Mouse (Mus musculus) liver, postnatal 0 days (tissue): Measurements from ENCODE around the gene Otx1. TPM values are rescaled to one million over a fixed set of nuclear protein-coding genes. Genes with fewer than 3 reads are reported as not detected.

ENCODE experiments used
- ATAC-seq: fragments of 200-750 bp; cut with Nextera tagmentation; 2 replicates; pipeline ENCODE4 v1.8.0; 2017; ENCODE audit warnings: mild to moderate bottlenecking, moderate library complexity
- DNase-seq: peaks from one replicate; pipeline ENCODE4 v3.0.0-alpha.2; 2016
- H3K27ac ChIP-seq: fragments of 300-500 bp; sonication (generic); 2 replicates; pipeline ENCODE4 v1.5.1; 2014; ENCODE audit warnings: antibody characterized with exemption, moderate library complexity, mild to moderate bottlenecking, low read depth
- H3K27me3 ChIP-seq: fragments of 300-500 bp; sonication (generic); 2 replicates; pipeline ENCODE4 v1.6.1; 2014; ENCODE audit warnings: low read length, control low read depth, mixed read lengths; ENCODE audit not compliant: insufficient read depth
- H3K36me3 ChIP-seq: fragments of 300-500 bp; sonication (generic); replicated peaks from 2 replicates; pipeline ENCODE4 v1.6.1; 2014; ENCODE audit warnings: mild to moderate bottlenecking, control low read depth, low read length, moderate library complexity, mixed read lengths; ENCODE audit not compliant: insufficient read depth
- H3K4me1 ChIP-seq: fragments of 300-500 bp; sonication (generic); 2 replicates; pipeline ENCODE4 v1.6.1; 2014; ENCODE audit warnings: antibody characterized with exemption, mild to moderate bottlenecking, control low read depth; ENCODE audit not compliant: insufficient read depth
- H3K4me2 ChIP-seq: fragments of 300-500 bp; sonication (generic); 2 replicates; pipeline ENCODE4 v1.6.1; 2014; ENCODE audit warnings: low read depth, mild to moderate bottlenecking, low read length, moderate library complexity, mixed read lengths
- H3K4me3 ChIP-seq: fragments of 300-500 bp; sonication (generic); 2 replicates; pipeline ENCODE4 v1.5.1; 2014; ENCODE audit warnings: low read depth, low read length
- H3K9ac ChIP-seq: fragments of 300-500 bp; sonication (generic); replicated peaks from 2 replicates; pipeline ENCODE4 v1.6.1; 2014; ENCODE audit warnings: mild to moderate bottlenecking, moderate library complexity
- H3K9me3 ChIP-seq: fragments of 300-500 bp; sonication (generic); 2 replicates; pipeline ENCODE4 v1.6.1; 2016; ENCODE audit warnings: mild to moderate bottlenecking, control low read depth, low read length, mixed read lengths
- CTCF ChIP-seq: sonication (generic); IDR thresholded peaks from 2 replicates; pipeline ENCODE4 v1.5.1; 2016; ENCODE audit warnings: antibody characterized with exemption, low read depth
- EP300 ChIP-seq: IDR thresholded peaks from 2 replicates; pipeline ENCODE4 v1.6.1; 2016; ENCODE audit warnings: antibody characterized with exemption, low read depth, mild to moderate bottlenecking
- WGBS: fragments of 180-500 bp; shearing (Covaris S2); extraction: QIAGEN DNeasy Blood & Tissue Kit; methylation state at CpG from one replicate; pipeline ENCODE4 v1.1.7; 2014; ENCODE audit not compliant: insufficient replicate concordance; 5-methylcytosine and 5-hydroxymethylcytosine counted together
- polyA plus RNA-seq: library from polyadenylated mRNA; unstranded; fragments of >200 nt; fragmentation: Nextera tagmentation; extraction: Ambion mirVana; gene quantifications from 2 replicates; pipeline ENCODE4 v1.2.1, GENCODE M21; 2015

Gene Otx1
- polyA plus RNA-seq, 1 experiment from 2014 or later, result not detected

DNA sequence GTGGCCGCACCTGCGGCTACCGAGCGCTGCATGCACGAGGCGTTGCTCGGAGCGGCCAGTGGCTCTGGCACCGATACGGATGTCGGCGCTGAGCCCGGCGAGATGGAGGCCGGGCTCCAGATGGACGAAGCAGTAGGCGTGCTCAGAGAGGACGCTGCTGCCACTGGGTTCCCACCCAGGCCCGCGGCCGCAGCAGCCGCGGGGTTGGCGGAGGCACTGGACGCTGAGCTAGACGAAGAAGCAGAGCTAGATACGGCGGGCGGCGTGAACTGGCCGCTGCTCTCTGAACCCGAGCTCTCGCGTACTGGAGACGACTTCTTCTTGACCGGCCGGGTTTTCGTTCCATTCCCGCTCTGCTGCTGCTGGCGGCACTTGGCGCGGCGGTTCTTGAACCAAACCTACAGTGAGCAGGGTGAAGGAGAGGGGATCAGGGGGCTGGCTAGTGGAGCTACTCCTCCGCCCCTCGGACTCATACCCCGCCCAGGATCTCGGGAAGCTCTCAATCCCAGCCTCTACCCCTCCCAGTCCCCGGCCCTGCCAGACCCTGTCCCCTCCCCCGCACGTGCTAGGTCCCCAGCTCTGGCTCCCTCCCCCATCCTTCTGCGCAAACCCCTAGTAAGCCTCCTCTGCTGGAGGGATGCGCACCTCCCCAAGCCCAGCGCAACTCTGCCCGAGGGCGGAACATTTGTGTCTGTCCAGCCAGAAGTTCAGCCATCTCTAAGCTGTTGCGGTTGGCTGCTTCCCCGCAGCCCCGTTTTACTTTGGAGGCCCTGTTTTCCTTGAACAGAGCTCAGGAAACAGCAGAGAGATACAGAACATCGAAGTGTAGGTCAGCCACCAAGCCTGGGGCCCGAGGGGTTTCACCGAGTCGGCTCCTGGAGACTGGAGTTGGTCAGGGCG lies 5.8 kb downstream of the Otx1 start:
- H3K4me2 ChIP-seq, result peak overlapping the region; percentile 40; the same call in 1 of the 2 replicates
- 0 out of 2 replicates have a peak overlapping the region, but pooled peaks have one; percentile 7 for H3K4me3 ChIP-seq
- no peak for ATAC-seq

DNA sequence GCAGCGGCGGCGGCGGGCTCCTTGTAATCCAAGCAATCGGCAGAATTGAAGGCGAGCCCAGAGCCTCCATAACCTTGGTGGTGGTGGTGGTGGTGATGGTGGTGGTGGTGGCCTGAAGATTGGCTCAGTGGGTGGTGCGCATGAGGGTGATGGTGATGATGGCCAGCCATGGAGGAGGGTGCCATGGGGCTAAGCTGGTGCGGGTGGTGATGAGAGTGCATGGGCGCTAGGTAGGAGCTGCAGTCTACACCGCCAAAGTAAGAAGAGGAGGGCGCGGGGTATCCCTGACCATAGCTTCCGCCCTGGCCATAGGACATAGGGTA lies 6.4 kb downstream of the Otx1 start:
- TF ChIP-seq EP300 (no peak), CTCF (no peak)

More for the DNA sequence above, 5.8 kb downstream of the Otx1 start:
- no peaks in the 10 kb centered on the region for H3K9me3 ChIP-seq
- no peak overlapping the region for H3K27ac ChIP-seq
- H3K9ac ChIP-seq, result no peak overlapping the region
- peaks cover 13% of the 10 kb centered on the region for H3K4me1 ChIP-seq
- H3K36me3 ChIP-seq, result no peaks in the 10 kb centered on the region
- TF ChIP-seq CTCF, result no peak
- TF ChIP-seq EP300, result no peak
- 1% methylated on average over 61 of the region's 63 CpGs for WGBS
- no peak for DNase-seq
- H3K27me3 ChIP-seq, result peaks cover 99% of the 10 kb centered on the region

DNA sequence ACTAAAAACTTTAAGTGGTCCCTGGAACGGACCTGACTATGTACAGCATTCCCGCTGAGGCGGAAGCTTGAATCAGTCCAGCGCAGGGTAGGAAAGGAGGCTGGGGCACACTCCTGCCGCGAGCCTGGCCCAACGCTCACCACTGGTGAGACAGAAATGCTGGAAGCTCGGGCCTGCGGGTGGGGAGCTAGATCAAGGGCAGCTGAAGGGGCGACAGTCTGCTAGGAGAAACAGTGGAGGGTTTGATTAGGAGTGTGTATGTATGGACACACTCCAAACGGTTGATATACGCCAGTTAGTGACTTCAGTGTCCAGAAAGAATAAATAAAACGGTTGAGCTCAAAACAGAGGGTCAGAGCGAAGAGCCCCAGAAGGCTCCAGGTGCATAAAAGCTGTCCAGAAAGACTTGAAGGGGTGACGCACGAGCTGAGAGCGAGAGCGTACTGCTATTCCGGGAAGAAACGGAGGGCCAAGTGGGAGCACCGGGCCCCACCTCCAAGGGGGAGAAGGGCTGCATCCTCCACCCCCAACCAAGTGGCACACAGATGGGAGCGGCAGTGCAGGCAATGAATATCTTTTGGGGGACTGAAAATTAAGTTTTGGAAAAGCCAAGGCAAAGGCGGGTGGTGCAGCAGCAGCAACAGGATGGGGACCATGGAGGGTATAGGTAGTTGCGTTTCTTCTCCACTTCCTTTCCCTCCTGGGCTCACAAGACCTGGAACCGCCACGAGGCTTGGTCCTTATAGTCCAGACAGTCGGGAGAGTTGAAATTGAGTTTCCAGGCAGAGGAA lies 7.0 kb downstream of the Otx1 start:
- DNase-seq, result no peak

More for the DNA sequence above, 6.4 kb downstream of the Otx1 start:
- ATAC-seq (no peak), DNase-seq (no peak)
- H3K9ac ChIP-seq, result no peak overlapping the region
- no peaks in the 10 kb centered on the region for H3K9me3 ChIP-seq
- peaks cover 7% of the 10 kb centered on the region for H3K4me1 ChIP-seq
- peaks cover 96% of the 10 kb centered on the region for H3K27me3 ChIP-seq
- 0 out of 2 replicates have a peak overlapping the region, but pooled peaks have one; percentile 40 for H3K4me2 ChIP-seq
- H3K27ac ChIP-seq, result no peak overlapping the region
- H3K4me3 ChIP-seq, result 0 out of 2 replicates have a peak overlapping the region, but pooled peaks have one; percentile 7
- 3% methylated on average over 12 of the region's 13 CpGs for WGBS
- no peaks in the 10 kb centered on the region for H3K36me3 ChIP-seq

DNA sequence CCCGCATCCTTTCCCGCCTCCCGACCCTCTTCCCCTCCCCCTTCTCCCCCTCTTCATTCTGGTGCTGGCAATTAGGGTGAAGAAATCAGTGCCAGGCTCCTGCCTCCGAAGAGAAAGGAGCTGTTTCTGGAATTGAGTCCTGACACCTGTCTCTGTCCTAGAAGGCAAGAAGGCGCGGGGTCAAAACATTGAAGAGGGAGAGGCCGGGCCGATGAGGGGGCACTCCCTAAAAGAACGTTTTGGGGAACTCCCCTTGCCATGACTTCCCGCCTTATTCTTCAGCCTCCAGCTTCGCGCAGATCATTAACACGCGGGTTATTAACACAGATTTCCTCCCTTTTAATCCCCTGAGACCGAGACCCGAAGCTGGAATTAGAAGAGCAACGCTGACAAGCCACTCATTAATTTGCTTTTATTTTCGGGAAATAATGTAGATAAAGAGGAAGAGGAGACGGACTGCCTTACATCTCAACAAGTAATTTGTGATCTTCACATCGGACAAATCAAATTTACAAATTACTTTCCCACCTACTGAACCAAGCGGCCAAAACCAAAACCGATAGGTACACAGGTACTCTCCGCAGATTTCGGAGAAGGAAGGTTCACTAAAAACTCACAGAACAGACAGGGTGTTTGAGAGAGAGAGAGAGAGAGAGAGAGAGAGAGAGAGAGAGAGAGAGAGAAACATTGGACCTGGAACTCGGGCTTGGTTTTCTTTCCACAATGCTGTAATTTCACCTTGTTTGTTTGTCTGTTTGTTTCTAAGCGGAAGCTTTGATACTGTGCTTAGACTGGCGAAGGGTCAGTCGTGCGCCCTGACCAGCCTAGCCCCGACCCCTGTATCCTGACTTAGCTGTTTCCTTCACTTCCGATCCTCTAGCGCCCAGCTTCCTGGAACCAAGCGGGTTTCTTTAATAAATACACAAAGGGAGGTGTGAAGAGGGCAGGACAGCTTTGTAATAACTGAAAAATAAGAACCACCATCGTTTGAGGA lies 8.0 kb downstream of the Otx1 start:
- no peak for TF ChIP-seq EP300
- TF ChIP-seq CTCF, result no peak
- Histone ChIP-seq H3K36me3 (no peaks in the 10 kb centered on the region), H3K27me3 (peaks cover 90% of the 10 kb centered on the region), H3K9me3 (no peaks in the 10 kb centered on the region), H3K4me3 (no peak overlapping the region), H3K4me2 (no peak overlapping the region), H3K9ac (no peak overlapping the region), H3K27ac (no peak overlapping the region), H3K4me1 (no peaks in the 10 kb centered on the region; the same call in 1 of the 2 replicates)
- ATAC-seq, result no peak
- 3% methylated on average over 34 of the region's 34 CpGs for WGBS
- no peak for DNase-seq

More for the DNA sequence above, 7.0 kb downstream of the Otx1 start:
- Histone ChIP-seq H3K9me3 (no peaks in the 10 kb centered on the region), H3K9ac (no peak overlapping the region), H3K4me1 (peaks cover 1% of the 10 kb centered on the region), H3K4me2 (no peak overlapping the region), H3K27me3 (peaks cover 96% of the 10 kb centered on the region), H3K36me3 (no peaks in the 10 kb centered on the region), H3K4me3 (no peak overlapping the region), H3K27ac (no peak overlapping the region)
- WGBS, result 4% methylated on average over 27 of the region's 27 CpGs
- no peak for TF ChIP-seq CTCF
- no peak for ATAC-seq

DNA sequence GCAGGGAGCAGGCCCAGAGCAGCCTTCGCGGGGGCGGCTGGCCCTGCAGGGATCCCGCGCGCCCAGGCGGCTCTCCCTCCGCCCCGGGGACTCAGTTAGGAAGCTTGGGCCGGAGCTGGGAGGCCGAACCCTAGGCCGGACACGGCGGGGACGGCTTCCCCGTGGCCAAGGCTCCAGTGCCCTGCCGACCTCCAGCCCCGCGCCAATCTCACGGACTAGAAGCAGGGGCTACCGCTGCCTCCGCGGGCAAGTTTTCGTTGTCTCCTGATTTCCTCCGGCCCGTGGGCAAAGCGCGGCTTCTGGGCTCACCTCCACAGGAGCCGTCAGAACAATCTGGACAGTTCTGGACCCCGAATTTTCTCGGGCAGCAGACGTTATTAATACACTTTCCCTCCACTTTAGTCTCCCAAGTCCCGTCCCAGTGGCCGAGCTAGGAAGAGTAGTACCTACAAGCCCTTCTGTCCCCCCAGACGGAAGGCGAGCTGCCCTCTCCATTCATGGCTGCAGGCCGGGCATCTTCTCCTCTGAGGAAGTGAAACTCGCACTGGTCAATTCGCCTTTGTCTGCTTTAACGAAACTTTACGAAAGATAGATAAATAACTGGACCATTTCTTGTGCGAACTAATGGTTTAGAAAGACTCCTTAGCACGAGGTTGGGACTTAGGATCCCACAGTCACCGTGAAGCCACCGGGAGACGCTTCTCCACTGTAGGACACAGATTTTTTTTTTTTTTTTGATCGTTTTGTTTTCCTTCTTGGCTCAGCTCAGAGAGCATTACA lies 8.9 kb downstream of the Otx1 start:
- H3K27me3 ChIP-seq, result peaks cover 88% of the 10 kb centered on the region
- ATAC-seq (0 out of 2 replicates have a peak, but pooled peaks have one; percentile 4), DNase-seq (peak; percentile 49)
- no peak overlapping the region for H3K4me3 ChIP-seq
- H3K36me3 ChIP-seq, result no peaks in the 10 kb centered on the region
- 1% methylated on average over 45 of the region's 47 CpGs for WGBS
- H3K9me3 ChIP-seq, result no peaks in the 10 kb centered on the region
- no peak overlapping the region for H3K27ac ChIP-seq
- H3K9ac ChIP-seq, result no peak overlapping the region
- H3K4me1 ChIP-seq, result no peaks in the 10 kb centered on the region; the same call in 1 of the 2 replicates
- no peak for TF ChIP-seq CTCF
- TF ChIP-seq EP300, result no peak
- H3K4me2 ChIP-seq, result no peak overlapping the region
